Mouse (Mus musculus) neural tube, embryonic 11.5 days (tissue): Measurements from ENCODE around the gene Kif2b. TPM values are rescaled to one million over a fixed set of nuclear protein-coding genes. Genes with fewer than 3 reads are reported as not detected.
A peak's percentile ranks its signal among the peaks of the same experiment; 100 is the strongest.

Experiments used
- ATAC-seq: fragments of 200-750 bp; cut with Nextera tagmentation; 2 replicates; pipeline ENCODE4 v1.8.0; 2017; ENCODE audit warnings: moderate number of reproducible peaks, mild to moderate bottlenecking, moderate TSS enrichment, moderate library complexity; ENCODE audit not compliant: insufficient read depth, low FRiP score, low TSS enrichment
- DNase-seq: peaks from one replicate; pipeline ENCODE4 v3.0.0-alpha.2; 2015; ENCODE audit warnings: low spot score
- H3K27ac ChIP-seq: fragments of 300-500 bp; sonication (generic); 2 replicates; pipeline ENCODE4 v1.5.1; 2014; ENCODE audit warnings: low read depth, mild to moderate bottlenecking, low read length
- H3K27me3 ChIP-seq: fragments of 300-500 bp; sonication (generic); 2 replicates; pipeline ENCODE4 v1.6.1; 2014; ENCODE audit warnings: mild to moderate bottlenecking, low read length, mixed read lengths; ENCODE audit not compliant: control insufficient read depth, insufficient read depth
- H3K36me3 ChIP-seq: fragments of 300-500 bp; sonication (generic); 2 replicates; pipeline ENCODE4 v1.6.1; 2014; ENCODE audit warnings: mild to moderate bottlenecking, low read length, moderate library complexity, mixed read lengths; ENCODE audit not compliant: control insufficient read depth, insufficient read depth
- H3K4me1 ChIP-seq: fragments of 300-500 bp; sonication (generic); 2 replicates; pipeline ENCODE4 v1.6.1; 2014; ENCODE audit warnings: low read length, mixed read lengths; ENCODE audit not compliant: control insufficient read depth, insufficient read depth
- H3K4me2 ChIP-seq: fragments of 300-500 bp; sonication (generic); 2 replicates; pipeline ENCODE4 v1.6.1; 2014; ENCODE audit warnings: low read depth, mild to moderate bottlenecking, moderate library complexity
- H3K4me3 ChIP-seq: fragments of 300-500 bp; sonication (generic); 2 replicates; pipeline ENCODE4 v1.5.1; 2014; ENCODE audit warnings: low read depth, low read length
- H3K9ac ChIP-seq: fragments of 300-500 bp; sonication (generic); 2 replicates; pipeline ENCODE4 v1.6.1; 2014; ENCODE audit warnings: mild to moderate bottlenecking, low read length
- H3K9me3 ChIP-seq: fragments of 300-500 bp; sonication (generic); 2 replicates; pipeline ENCODE4 v1.6.1; 2016; ENCODE audit warnings: low read length; ENCODE audit not compliant: control insufficient read depth
- WGBS: fragments of 180-500 bp; shearing (Covaris S2); extraction: QIAGEN DNeasy Blood & Tissue Kit; methylation state at CpG from one replicate; pipeline ENCODE4 v1.1.7; 2014; 5-methylcytosine and 5-hydroxymethylcytosine counted together
- polyA plus RNA-seq: library from polyadenylated mRNA; unstranded; fragments of >200 nt; fragmentation: Nextera tagmentation; extraction: Ambion mirVana; gene quantifications from 2 replicates; pipeline ENCODE4 v1.2.1, GENCODE M21; 2014

Gene Kif2b
- not detected in 2 replicates for polyA plus RNA-seq

DNA sequence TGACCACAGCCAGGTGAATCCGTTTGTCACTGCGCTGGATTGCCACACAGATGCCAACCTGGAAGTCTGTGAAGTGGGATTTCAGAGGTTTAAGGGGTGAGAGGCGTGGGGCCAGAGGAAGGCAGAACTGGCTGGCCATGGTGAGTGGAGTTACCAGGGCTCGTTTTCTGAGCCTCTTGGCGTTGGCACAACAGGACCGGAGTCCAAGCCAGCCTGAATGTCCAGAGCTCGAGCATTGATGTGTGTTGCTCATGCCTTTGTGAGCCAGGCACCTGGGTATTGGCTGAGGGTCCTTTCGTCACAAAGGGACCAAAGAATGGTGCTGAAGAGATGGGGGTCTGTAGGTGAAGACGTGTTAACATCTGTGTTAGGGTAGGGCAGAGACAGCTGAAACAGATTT lies at the start of gene Kif2b:
Kif2b (minus strand) TSS at position 242 of the 400 bp plus-strand sequence.
- peak; percentile 15 for DNase-seq
- WGBS, result 92% methylated on average over 9 of the region's 9 CpGs

DNA sequence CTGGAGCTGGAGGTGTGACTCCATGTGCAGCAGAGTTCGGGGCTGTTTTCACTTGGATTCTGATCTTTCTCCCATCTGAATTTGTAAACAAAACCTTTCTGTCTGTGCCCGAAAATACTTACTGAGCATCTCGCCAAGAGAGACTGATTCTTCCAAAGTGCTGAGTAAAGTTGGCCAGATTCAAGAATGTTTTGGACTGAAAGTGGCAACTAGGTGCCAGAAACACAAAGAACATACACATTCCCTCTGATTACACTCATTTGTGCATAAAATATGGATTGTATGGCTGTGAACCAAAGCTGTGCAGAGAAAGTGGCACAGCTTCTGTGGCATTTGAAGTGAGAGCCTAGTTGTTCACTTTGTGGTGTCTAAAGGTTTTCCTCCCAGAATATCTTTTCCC lies 15.7 kb upstream of the Kif2b start:
- Histone ChIP-seq H3K4me1 (no peaks in the 10 kb centered on the region), H3K27ac (no peak overlapping the region), H3K36me3 (no peaks in the 10 kb centered on the region), H3K4me3 (no peak overlapping the region), H3K9ac (no peak overlapping the region), H3K27me3 (no peaks in the 10 kb centered on the region), H3K4me2 (no peak overlapping the region), H3K9me3 (no peaks in the 10 kb centered on the region)
- 78% methylated on average over 3 of the region's 3 CpGs for WGBS
- DNase-seq (no peak), ATAC-seq (no peak)

More for the DNA sequence above, at the start of gene Kif2b:
- Histone ChIP-seq H3K27ac (no peak within 1 kb of the TSS), H3K9me3 (no peaks in the 10 kb centered on the region), H3K4me2 (no peak within 1 kb of the TSS), H3K4me3 (no peak within 1 kb of the TSS), H3K36me3 (no peaks in the 10 kb centered on the region), H3K9ac (no peak within 1 kb of the TSS), H3K4me1 (no peaks in the 10 kb centered on the region), H3K27me3 (no peaks in the 10 kb centered on the region)
- ATAC-seq, result no peak

DNA sequence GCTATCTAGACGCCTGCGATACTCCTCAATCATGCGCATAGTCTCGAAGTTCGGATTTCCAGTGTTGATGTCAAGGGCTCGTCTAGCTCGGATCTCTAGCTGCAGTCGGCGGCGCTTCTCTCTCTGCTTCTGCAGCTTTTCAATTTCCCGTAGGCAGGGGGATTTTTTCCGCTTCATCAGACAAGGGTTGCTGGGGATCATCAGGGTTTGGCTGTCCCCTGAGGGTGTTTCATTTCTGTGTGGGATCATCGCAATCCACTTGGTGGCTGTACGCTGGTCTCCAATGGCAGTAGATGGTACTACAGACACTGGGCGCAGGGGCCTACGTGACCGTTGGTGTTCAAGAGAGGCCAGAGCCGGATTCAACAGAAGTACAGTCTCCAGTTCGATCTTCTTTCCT lies 502 bp downstream of the Kif2b start:
- H3K27me3 ChIP-seq, result no peaks in the 10 kb centered on the region
- ATAC-seq (no peak), DNase-seq (no peak)
- H3K4me1 ChIP-seq, result no peaks in the 10 kb centered on the region
- no peaks in the 10 kb centered on the region for H3K36me3 ChIP-seq
- no peaks in the 10 kb centered on the region for H3K9me3 ChIP-seq
- H3K9ac ChIP-seq, result no peak overlapping the region
- no peak overlapping the region for H3K27ac ChIP-seq
- H3K4me3 ChIP-seq, result no peak overlapping the region
- WGBS, result 96% methylated on average over 19 of the region's 19 CpGs
- H3K4me2 ChIP-seq, result no peak overlapping the region

DNA sequence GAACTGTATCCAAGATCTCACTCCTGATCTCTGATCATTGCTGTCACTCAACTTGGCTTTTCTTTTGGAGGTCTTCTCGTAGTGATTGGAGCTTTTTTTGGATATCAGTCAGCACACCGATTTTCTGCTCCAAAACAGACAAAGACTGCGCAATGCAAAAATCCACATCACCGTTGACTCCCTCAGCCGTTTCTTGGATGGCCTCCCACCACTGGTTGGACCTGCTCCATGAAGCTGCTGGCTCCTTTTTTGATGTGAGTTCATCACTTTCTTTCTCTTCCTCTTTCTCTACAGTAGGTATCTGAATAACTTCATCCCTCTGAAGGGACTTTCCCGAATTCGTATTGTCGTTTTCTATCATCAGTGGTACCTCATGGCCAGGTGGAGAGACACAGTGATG lies 2.0 kb downstream of the Kif2b start:
- DNase-seq (no peak), ATAC-seq (no peak)
- Histone ChIP-seq H3K4me3 (no peak overlapping the region), H3K4me1 (no peaks in the 10 kb centered on the region), H3K27ac (no peak overlapping the region), H3K36me3 (no peaks in the 10 kb centered on the region), H3K9ac (no peak overlapping the region), H3K27me3 (no peaks in the 10 kb centered on the region), H3K4me2 (no peak overlapping the region), H3K9me3 (no peaks in the 10 kb centered on the region)
- 91% methylated on average over 8 of the region's 8 CpGs for WGBS

DNA sequence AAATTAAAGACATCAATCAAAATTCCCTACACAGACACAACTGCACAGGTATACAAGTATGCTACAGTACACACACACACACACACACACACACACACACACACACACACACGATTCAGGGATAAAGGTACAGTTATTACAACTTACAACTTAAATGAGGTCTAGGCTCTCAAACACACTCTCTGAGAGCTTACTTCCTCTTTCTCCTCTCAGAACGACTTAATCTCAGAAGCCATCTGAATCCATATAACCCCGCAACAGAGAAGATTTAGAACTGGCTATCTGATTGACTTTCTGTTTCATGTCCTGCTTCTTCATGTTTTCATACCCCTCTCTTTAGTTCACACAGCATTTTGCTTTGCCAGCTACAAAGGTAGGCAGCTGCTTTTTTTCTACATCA lies 2.9 kb downstream of the Kif2b start:
- DNase-seq, result no peak
- no peak for ATAC-seq
- Histone ChIP-seq H3K4me3 (no peak overlapping the region), H3K36me3 (no peaks in the 10 kb centered on the region), H3K9me3 (no peaks in the 10 kb centered on the region), H3K4me1 (no peaks in the 10 kb centered on the region), H3K27me3 (no peaks in the 10 kb centered on the region), H3K4me2 (no peak overlapping the region), H3K27ac (no peak overlapping the region), H3K9ac (no peak overlapping the region)
- 78% methylated on average over 3 of the region's 3 CpGs for WGBS

DNA sequence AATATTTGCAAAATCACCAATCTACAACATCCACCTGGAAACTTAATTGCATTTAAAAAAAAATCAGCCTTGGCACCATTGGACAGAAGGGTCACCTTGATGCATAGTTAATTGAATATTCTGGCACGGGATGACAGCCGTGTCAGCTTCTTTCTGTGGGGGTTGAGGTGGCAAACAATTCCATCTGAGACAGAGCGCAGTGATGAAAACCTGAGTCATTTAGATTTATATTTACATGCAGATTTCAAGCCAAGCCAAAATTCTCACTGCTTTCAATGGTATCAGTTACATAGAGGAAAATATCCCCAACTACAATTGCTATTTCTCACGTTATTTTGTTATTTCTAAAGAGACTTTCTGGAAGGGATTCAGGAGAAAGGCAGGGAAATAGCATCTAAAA lies 46.6 kb downstream of the Kif2b start:
- no peaks in the 10 kb centered on the region for H3K4me1 ChIP-seq
- no peaks in the 10 kb centered on the region for H3K36me3 ChIP-seq
- no peak overlapping the region for H3K4me3 ChIP-seq
- no peak overlapping the region for H3K4me2 ChIP-seq
- DNase-seq, result no peak
- H3K27ac ChIP-seq, result no peak overlapping the region
- H3K9me3 ChIP-seq, result no peaks in the 10 kb centered on the region
- H3K27me3 ChIP-seq, result no peaks in the 10 kb centered on the region
- H3K9ac ChIP-seq, result no peak overlapping the region
- no peak for ATAC-seq
- WGBS, result 75% methylated on average over 4 of the region's 4 CpGs
